Mouse (Mus musculus): ENCODE data around the gene Abcc9. TPM values are rescaled to one million over a fixed set of nuclear protein-coding genes. Genes with fewer than 3 reads are reported as not detected.

The Abcc9 gene
- polyA plus RNA-seq, 1 experiment, result 0.36 TPM

DNA sequence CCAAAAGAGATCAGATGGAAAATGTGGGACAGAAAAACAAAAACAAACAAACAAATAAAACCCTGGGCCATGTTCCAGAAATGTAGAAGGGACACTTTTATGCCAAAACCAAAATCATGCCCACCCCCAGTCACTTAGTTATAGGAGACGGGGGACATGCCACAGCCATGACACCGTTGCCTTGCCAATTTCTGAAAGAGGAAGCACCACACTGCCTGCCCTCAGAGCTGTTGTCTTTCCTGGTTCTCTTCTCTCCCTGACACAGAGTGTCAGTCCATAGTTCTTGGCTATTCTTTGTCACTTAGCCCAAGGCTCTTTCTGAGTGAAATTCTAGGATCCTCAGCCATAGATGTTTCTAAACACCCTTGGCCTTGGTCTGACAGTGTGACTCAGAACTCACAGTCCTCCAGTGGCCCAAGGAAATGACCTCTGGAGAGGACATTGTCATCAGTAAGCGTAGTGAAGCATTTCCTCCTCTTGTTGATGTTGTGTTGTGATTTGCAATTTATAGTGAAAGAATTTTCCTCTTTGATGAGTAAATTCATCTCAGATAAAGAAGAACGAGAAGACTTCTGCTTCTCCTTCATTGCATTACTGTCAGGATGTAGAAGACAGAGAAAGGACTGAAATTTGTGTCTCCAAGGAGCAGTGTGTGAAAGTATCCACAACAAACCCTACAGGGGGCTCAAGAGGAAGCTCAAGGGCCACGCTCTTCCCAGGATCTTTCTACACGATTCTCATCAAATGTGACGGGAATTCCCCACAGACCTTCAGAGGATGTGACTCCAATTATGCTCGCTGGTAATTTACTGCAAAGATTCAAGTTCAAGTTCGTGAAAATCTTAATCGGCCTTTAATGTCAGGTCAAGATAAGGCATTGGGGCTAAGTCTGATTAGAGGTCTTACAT is 143.1 kb downstream of the Abcc9 start:
- no peaks in the 10 kb centered on the region for H3K79me2 ChIP-seq (ENCODE audit: control insufficient read depth, insufficient read depth)
- TF ChIP-seq POLR2AphosphoS2 (IDR thresholded peaks at IDR 0.05; ENCODE audit: insufficient read length, low read depth) (no peak), TCF12 (IDR thresholded peaks at IDR 0.05; ENCODE audit: insufficient read depth, poor library complexity, severe bottlenecking) (no peak), MYOG (IDR thresholded peaks at IDR 0.05; ENCODE audit: control insufficient read depth in 1 of 3, insufficient read depth in 1 of 3, insufficient read length in 2 of 3, low read depth in 2 of 3) (no peak), MAX (IDR thresholded peaks at IDR 0.05; ENCODE audit: low read depth) (no peak), TCF3 (IDR thresholded peaks at IDR 0.05; ENCODE audit: insufficient read length, low read depth) (no peak), CEBPB (IDR thresholded peaks at IDR 0.05; ENCODE audit: insufficient read depth, poor library complexity, severe bottlenecking) (no peak), USF1 (IDR thresholded peaks at IDR 0.05; ENCODE audit: low read depth) (no peak), REST (IDR thresholded peaks at IDR 0.05; ENCODE audit: insufficient read depth, insufficient read length) (no peak), MYOD1 (IDR thresholded peaks at IDR 0.05; ENCODE audit: control insufficient read depth in 1 of 3, insufficient read length in 2 of 3, low read depth in 2 of 3) (no peak), POLR2A (IDR thresholded peaks at IDR 0.05; ENCODE audit: insufficient read length, low read depth) (no peak), SRF (IDR thresholded peaks at IDR 0.05; ENCODE audit: control insufficient read depth, insufficient read length, low read depth) (no peak), E2F4 (IDR thresholded peaks at IDR 0.05; ENCODE audit: insufficient read depth) (no peak)
- H3K4me3 ChIP-seq, result no peak overlapping the region
- no peaks in the 10 kb centered on the region for H3K36me3 ChIP-seq (ENCODE audit: control insufficient read depth, insufficient read depth)
- no peak overlapping the region for H3K4me2 ChIP-seq (ENCODE audit: low read depth)
- H3K27me3 ChIP-seq (ENCODE audit: control insufficient read depth, insufficient read depth, insufficient read length), result no peaks in the 10 kb centered on the region
- no peak overlapping the region for H3ac ChIP-seq (ENCODE audit: control insufficient read depth, insufficient read length)

DNA sequence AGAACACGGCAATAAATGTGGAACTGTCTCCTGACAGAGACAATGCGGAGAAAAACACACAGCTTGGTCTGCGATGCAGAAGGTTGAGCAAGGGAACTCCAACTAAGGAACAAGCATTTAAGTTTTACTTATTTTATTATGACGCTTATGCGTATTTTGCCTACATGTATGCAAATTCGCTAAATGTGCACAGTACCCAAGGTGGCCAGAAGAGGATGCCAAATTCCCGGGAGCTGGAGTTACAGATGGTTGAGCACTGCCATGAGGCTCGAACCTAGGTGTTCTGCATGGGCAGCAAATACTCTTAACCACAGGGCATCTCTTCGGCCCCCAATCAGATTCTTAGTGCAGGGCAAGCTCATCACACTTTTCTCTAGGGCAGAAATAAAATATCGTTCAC is 144.0 kb downstream of the Abcc9 start:
- Histone ChIP-seq H3ac (ENCODE audit: control insufficient read depth, insufficient read length) (no peak overlapping the region), H3K4me3 (no peak overlapping the region), H3K27me3 (ENCODE audit: control insufficient read depth, insufficient read depth, insufficient read length) (no peaks in the 10 kb centered on the region), H3K4me2 (ENCODE audit: low read depth) (no peak overlapping the region), H3K36me3 (ENCODE audit: control insufficient read depth, insufficient read depth) (no peaks in the 10 kb centered on the region), H3K79me2 (ENCODE audit: control insufficient read depth, insufficient read depth) (no peaks in the 10 kb centered on the region)
- TF ChIP-seq SRF (IDR thresholded peaks at IDR 0.05; ENCODE audit: control insufficient read depth, insufficient read length, low read depth) (no peak), MAX (IDR thresholded peaks at IDR 0.05; ENCODE audit: low read depth) (no peak), MYOG (IDR thresholded peaks at IDR 0.05; ENCODE audit: control insufficient read depth in 1 of 3, insufficient read depth in 1 of 3, insufficient read length in 2 of 3, low read depth in 2 of 3) (no peak), CEBPB (IDR thresholded peaks at IDR 0.05; ENCODE audit: insufficient read depth, poor library complexity, severe bottlenecking) (no peak), MYOD1 (IDR thresholded peaks at IDR 0.05; ENCODE audit: control insufficient read depth in 1 of 3, insufficient read length in 2 of 3, low read depth in 2 of 3) (no peak), REST (IDR thresholded peaks at IDR 0.05; ENCODE audit: insufficient read depth, insufficient read length) (no peak)

DNA sequence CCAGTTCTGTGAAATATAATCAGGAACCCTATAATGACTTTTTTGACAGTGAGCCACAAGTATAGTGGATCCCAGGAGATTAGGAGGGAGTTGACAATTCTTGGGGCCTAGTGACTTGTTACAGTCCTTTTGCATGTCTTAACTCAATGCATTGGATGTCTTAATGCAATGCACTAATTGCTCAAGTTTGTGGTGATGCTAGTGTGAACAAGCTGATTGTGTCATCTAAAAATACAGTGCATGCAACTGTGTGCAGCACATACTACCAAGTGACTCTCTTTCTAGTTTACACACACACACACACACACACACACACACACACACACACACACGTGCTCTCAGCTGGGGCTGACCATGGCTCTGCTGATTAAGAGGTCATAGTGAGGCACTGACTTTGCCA is 146.1 kb downstream of the Abcc9 start:
- no peak overlapping the region for H3ac ChIP-seq (ENCODE audit: control insufficient read depth, insufficient read length)
- no peak for TF ChIP-seq SRF (IDR thresholded peaks at IDR 0.05; ENCODE audit: control insufficient read depth, insufficient read length, low read depth)
- TF ChIP-seq CEBPB (IDR thresholded peaks at IDR 0.05; ENCODE audit: insufficient read depth, poor library complexity, severe bottlenecking), result no peak
- no peak for TF ChIP-seq POLR2AphosphoS2 (IDR thresholded peaks at IDR 0.05; ENCODE audit: insufficient read length, low read depth)
- no peak for TF ChIP-seq MAX (IDR thresholded peaks at IDR 0.05; ENCODE audit: low read depth)
- no peak for TF ChIP-seq TCF3 (IDR thresholded peaks at IDR 0.05; ENCODE audit: insufficient read length, low read depth)
- TF ChIP-seq REST (IDR thresholded peaks at IDR 0.05; ENCODE audit: insufficient read depth, insufficient read length), result no peak
- no peak for TF ChIP-seq MYOG (IDR thresholded peaks at IDR 0.05; ENCODE audit: control insufficient read depth in 1 of 3, insufficient read depth in 1 of 3, insufficient read length in 2 of 3, low read depth in 2 of 3)
- no peak for TF ChIP-seq USF1 (IDR thresholded peaks at IDR 0.05; ENCODE audit: low read depth)
- TF ChIP-seq MYOD1 (IDR thresholded peaks at IDR 0.05; ENCODE audit: control insufficient read depth in 1 of 3, insufficient read length in 2 of 3, low read depth in 2 of 3), result no peak
- TF ChIP-seq E2F4 (IDR thresholded peaks at IDR 0.05; ENCODE audit: insufficient read depth), result no peak
- no peaks in the 10 kb centered on the region for H3K27me3 ChIP-seq (ENCODE audit: control insufficient read depth, insufficient read depth, insufficient read length)
- no peak overlapping the region for H3K4me3 ChIP-seq
- H3K79me2 ChIP-seq (ENCODE audit: control insufficient read depth, insufficient read depth), result no peaks in the 10 kb centered on the region
- H3K4me2 ChIP-seq (ENCODE audit: low read depth), result no peak overlapping the region
- no peaks in the 10 kb centered on the region for H3K36me3 ChIP-seq (ENCODE audit: control insufficient read depth, insufficient read depth)

DNA sequence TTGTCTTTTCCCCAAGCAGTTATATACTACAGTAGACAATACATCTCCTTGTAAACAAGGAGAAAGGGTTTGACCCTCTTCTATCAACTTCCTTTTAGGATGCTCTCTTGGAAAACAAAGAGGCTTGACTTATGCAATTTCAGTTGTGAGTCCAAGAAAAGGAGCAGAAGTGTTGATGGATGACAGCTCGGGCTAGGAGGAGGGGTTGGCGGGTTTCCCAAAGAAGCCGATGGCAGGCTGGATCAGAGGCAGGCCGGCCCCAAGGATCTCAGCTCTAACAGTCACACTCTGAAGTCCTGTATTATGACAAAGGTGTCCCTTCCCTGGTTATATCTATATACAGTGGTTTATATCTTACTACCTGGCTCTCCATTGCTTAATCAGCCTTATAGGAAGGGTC is 150.6 kb downstream of the Abcc9 start:
- no peak for TF ChIP-seq MYOG (IDR thresholded peaks at IDR 0.05; ENCODE audit: control insufficient read depth in 1 of 3, insufficient read depth in 1 of 3, insufficient read length in 2 of 3, low read depth in 2 of 3)
- TF ChIP-seq USF1 (IDR thresholded peaks at IDR 0.05; ENCODE audit: low read depth), result no peak
- no peak for TF ChIP-seq SRF (IDR thresholded peaks at IDR 0.05; ENCODE audit: control insufficient read depth, insufficient read length, low read depth)
- no peak for TF ChIP-seq MYOD1 (IDR thresholded peaks at IDR 0.05; ENCODE audit: control insufficient read depth in 1 of 3, insufficient read length in 2 of 3, low read depth in 2 of 3)
- no peak for TF ChIP-seq REST (IDR thresholded peaks at IDR 0.05; ENCODE audit: insufficient read depth, insufficient read length)
- no peak for TF ChIP-seq POLR2AphosphoS2 (IDR thresholded peaks at IDR 0.05; ENCODE audit: insufficient read length, low read depth)
- no peak for TF ChIP-seq MAX (IDR thresholded peaks at IDR 0.05; ENCODE audit: low read depth)
- no peak for TF ChIP-seq TCF12 (IDR thresholded peaks at IDR 0.05; ENCODE audit: insufficient read depth, poor library complexity, severe bottlenecking)
- no peak for TF ChIP-seq E2F4 (IDR thresholded peaks at IDR 0.05; ENCODE audit: insufficient read depth)
- TF ChIP-seq TCF3 (IDR thresholded peaks at IDR 0.05; ENCODE audit: insufficient read length, low read depth), result no peak
- no peak for TF ChIP-seq CEBPB (IDR thresholded peaks at IDR 0.05; ENCODE audit: insufficient read depth, poor library complexity, severe bottlenecking)
- TF ChIP-seq POLR2A (IDR thresholded peaks at IDR 0.05; ENCODE audit: insufficient read length, low read depth), result no peak
- no peaks in the 10 kb centered on the region for H3K27me3 ChIP-seq (ENCODE audit: control insufficient read depth, insufficient read depth, insufficient read length)
- no peak overlapping the region for H3K4me3 ChIP-seq
- H3K79me2 ChIP-seq (ENCODE audit: control insufficient read depth, insufficient read depth), result no peaks in the 10 kb centered on the region
- H3ac ChIP-seq (ENCODE audit: control insufficient read depth, insufficient read length), result no peak overlapping the region
- H3K36me3 ChIP-seq (ENCODE audit: control insufficient read depth, insufficient read depth), result no peaks in the 10 kb centered on the region
- H3K4me2 ChIP-seq (ENCODE audit: low read depth), result no peak overlapping the region
